8 mouse cellular contexts compared by ENCODE assay signal in the genomic region with DNA sequence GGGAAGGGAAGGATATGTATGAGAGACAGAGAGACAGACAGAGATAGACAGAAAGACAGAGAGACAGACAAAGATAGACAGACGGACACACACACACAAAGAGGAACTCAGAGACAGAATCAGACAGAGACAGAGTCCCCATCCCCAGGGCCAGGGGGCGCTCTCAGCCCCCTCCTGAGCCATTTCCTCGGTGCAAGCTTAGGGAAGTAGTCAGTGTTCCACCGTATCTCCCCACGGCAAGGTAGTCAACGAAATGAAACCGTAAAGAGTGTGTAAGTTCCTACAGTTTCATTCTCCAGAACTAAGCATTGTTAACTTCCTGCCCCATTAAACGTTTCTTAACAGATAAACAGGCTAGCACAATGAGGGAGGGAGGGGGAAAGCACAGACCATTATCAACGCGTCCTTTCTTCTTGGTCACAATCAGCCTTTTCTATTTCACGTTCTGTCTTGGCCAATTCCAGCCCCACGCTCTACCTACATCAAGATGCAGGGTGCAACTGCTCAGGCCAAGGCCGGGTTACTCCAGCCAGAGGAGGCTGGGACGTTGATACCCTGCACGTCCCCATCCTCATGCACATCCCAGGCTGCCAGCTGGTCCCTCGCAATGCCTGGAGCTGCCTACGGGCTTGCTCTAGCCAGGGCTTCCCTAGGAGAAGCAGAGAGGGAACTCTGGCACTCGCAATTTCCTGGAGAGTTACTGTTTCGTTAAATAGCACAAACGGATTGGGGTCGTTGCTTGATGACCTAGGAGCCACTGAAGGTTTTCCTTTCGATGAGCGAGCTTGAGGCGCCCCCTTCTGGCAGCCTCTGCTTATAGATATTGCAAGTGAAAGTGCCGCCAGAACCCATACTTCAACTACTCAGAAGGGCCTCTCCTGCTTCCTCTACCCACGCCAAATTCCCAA. TPM values are rescaled to one million over a fixed set of nuclear protein-coding genes. Genes with fewer than 3 reads are reported as not detected.
DNase-seq lines count a peak whose midpoint lies in the region; ATAC-seq lines count a peak whose summit lies in the region.

No protein-coding gene starts in this region.

- WGBS in hindbrain, embryonic 13.5 days = 7% methylated on average over 26 of the region's 26 CpGs

- no peaks in the 10 kb centered on the region for H3K27me3 ChIP-seq in hindbrain, embryonic 13.5 days

- no peak overlapping the region for H3K27ac ChIP-seq in hindbrain, embryonic 13.5 days

- peak overlapping the region; percentile 60 for H3K4me2 ChIP-seq in hindbrain, embryonic 13.5 days

- ATAC-seq in hindbrain, embryonic 13.5 days (ENCODE audit: low FRiP score) = peak; percentile 71

- H3K4me1 ChIP-seq in hindbrain, embryonic 13.5 days (replicated peaks) = peaks cover 9% of the 10 kb centered on the region; the same call in 1 of the 2 replicates

- no peaks in the 10 kb centered on the region for H3K36me3 ChIP-seq in hindbrain, embryonic 13.5 days

- peak; percentile 85 for DNase-seq in R1 (ENCODE audit: low read depth, low spot score)
- DNase-seq in cerebellum, postnatal 10 days = peak; percentile 94 to 95
- DNase-seq in frontal cortex, postnatal 14 days (ENCODE audit: low spot score in 2 of 2) = peak; percentile 54 to 77
- peak; percentile 78 to 91 for DNase-seq in layer of hippocampus, postnatal 25 days (ENCODE audit: extremely low spot score in 1 of 2, low spot score in 1 of 2)
- peak; percentile 86 for DNase-seq in lung, postnatal 25 days (ENCODE audit: low spot score)
- DNase-seq in retina, adult 2 months (ENCODE audit: low read depth, low spot score) = peak; percentile 67
- DNase-seq in thymus, postnatal 25 days = peak; percentile 89

- peak overlapping the region; percentile 34 for H3K4me3 ChIP-seq in hindbrain, embryonic 13.5 days

- H3K9ac ChIP-seq in hindbrain, embryonic 13.5 days = peak overlapping the region; percentile 67

- H3K9me3 ChIP-seq in hindbrain, embryonic 13.5 days = no peaks in the 10 kb centered on the region

RNA-seq across cellular contexts. Expression of a gene that starts 20.6 kb away (rescaled TPM):
- polyA plus RNA-seq in hindbrain, embryonic 13.5 days (2015; fragmentation: Nextera tagmentation; extraction: Ambion mirVana) = 16.7 and 17.6 TPM in 2 replicates
- total RNA-seq in layer of hippocampus, postnatal 25 days (2021) = 1 to 10 TPM; 7.8 to 8.1 TPM

RNA-seq across cellular contexts. Expression of a gene that starts 36.2 kb away (rescaled TPM):
- polyA plus RNA-seq in hindbrain, embryonic 13.5 days (2015; fragmentation: Nextera tagmentation; extraction: Ambion mirVana) = 2.1 and 2.8 TPM in 2 replicates
- 10 to 100 TPM; 14.8 to 26.6 TPM for total RNA-seq in layer of hippocampus, postnatal 25 days (2021)

RNA-seq across cellular contexts. Expression of a gene that starts 36.3 kb away (rescaled TPM):
- polyA plus RNA-seq in hindbrain, embryonic 13.5 days (2015; fragmentation: Nextera tagmentation; extraction: Ambion mirVana) = 109 and 115 TPM in 2 replicates
- total RNA-seq in layer of hippocampus, postnatal 25 days (2021) = 10 to 100 TPM; 44.3 to 46.9 TPM

RNA-seq across cellular contexts. Expression of a gene that starts 53.5 kb away (rescaled TPM):
- polyA plus RNA-seq in hindbrain, embryonic 13.5 days (2015; fragmentation: Nextera tagmentation; extraction: Ambion mirVana) = not detected in 2 replicates
- total RNA-seq in layer of hippocampus, postnatal 25 days (2021) = not detected
